Mouse (Mus musculus): ENCODE measurements around the gene Aoah. TPM values are rescaled to one million over a fixed set of nuclear protein-coding genes. Genes with fewer than 3 reads are reported as not detected.

The Aoah gene
- polyA plus RNA-seq, 1 experiment: not detected

DNA sequence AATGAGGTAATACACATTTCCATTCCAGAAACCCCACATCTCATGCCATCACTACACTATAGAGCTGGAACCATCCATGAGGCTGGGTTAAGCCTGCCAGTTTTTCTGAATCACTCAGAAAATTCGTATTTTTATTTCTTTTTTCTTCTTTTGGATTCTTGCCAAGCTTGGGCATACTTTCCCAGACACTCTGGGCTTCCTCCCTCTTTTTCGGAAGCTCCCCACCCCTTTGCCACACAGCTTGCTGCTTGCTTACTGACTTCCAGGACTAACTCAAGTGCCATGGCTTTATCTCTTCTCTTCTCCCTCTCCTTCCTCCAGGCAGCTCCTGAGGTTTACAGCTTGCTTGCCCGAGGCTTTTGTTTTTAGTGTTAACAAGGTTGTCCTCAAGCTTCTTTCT, 62.0 kb downstream of the Aoah start:
- Histone ChIP-seq H3K36me3 (ENCODE audit: control insufficient read depth, insufficient read depth) (no peaks in the 10 kb centered on the region), H3K4me3 (ENCODE audit: insufficient read depth, poor library complexity, severe bottlenecking) (no peak overlapping the region), H3ac (ENCODE audit: control insufficient read depth, insufficient read length, low read depth) (no peak overlapping the region), H3K79me2 (ENCODE audit: control insufficient read depth, insufficient read depth) (no peaks in the 10 kb centered on the region), H3K79me3 (ENCODE audit: low read depth) (no peaks in the 10 kb centered on the region), H3K27me3 (ENCODE audit: control insufficient read depth, insufficient read depth, insufficient read length) (no peaks in the 10 kb centered on the region)
- TF ChIP-seq MAX (IDR thresholded peaks at IDR 0.05): no peak
- TF ChIP-seq CEBPB (IDR thresholded peaks at IDR 0.05; ENCODE audit: low read depth): no peak
- TF ChIP-seq USF1 (IDR thresholded peaks at IDR 0.05; ENCODE audit: low read depth): no peak
- TF ChIP-seq MYOD1 (IDR thresholded peaks at IDR 0.05; ENCODE audit: control insufficient read depth, insufficient read length, low read depth): no peak
- TF ChIP-seq FOSL1 (IDR thresholded peaks at IDR 0.05; ENCODE audit: insufficient read depth, low read length, poor library complexity, severe bottlenecking): no peak
- TF ChIP-seq MYOG (IDR thresholded peaks at IDR 0.05; ENCODE audit: control insufficient read depth, extremely low read depth, insufficient read length): no peak
- TF ChIP-seq CTCF (IDR thresholded peaks at IDR 0.05; ENCODE audit: control insufficient read depth, insufficient read depth, insufficient read length): no peak

DNA sequence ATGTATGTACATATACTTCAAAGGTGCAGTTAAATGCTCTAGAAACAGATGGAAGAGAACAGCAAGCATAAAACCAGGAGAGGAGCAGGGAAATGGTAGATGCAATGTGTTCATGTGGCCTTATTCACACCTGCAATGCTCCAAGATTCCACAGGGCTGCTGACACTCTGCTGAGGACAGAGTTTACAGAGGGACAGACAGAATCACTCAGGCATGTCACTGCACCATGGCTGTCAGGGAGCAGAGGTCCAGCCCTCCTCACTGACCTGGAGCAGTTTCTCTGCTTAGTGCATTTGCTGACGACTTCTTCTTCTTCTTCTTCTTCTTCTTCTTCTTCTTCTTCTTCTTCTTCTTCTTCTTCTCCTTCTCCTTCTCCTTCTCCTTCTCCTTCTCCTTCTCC, 105.5 kb downstream of the Aoah start:
- Histone ChIP-seq H3K79me2 (ENCODE audit: control insufficient read depth, insufficient read depth) (no peaks in the 10 kb centered on the region), H3ac (ENCODE audit: control insufficient read depth, insufficient read length, low read depth) (no peak overlapping the region), H3K27me3 (ENCODE audit: control insufficient read depth, insufficient read depth, insufficient read length) (no peaks in the 10 kb centered on the region), H3K4me3 (ENCODE audit: insufficient read depth, poor library complexity, severe bottlenecking) (no peak overlapping the region), H3K79me3 (ENCODE audit: low read depth) (no peaks in the 10 kb centered on the region), H3K36me3 (ENCODE audit: control insufficient read depth, insufficient read depth) (no peaks in the 10 kb centered on the region)
- TF ChIP-seq FOSL1 (IDR thresholded peaks at IDR 0.05; ENCODE audit: insufficient read depth, low read length, poor library complexity, severe bottlenecking) (no peak), CEBPB (IDR thresholded peaks at IDR 0.05; ENCODE audit: low read depth) (no peak), CTCF (IDR thresholded peaks at IDR 0.05; ENCODE audit: control insufficient read depth, insufficient read depth, insufficient read length) (no peak), MAX (IDR thresholded peaks at IDR 0.05) (no peak), MYOD1 (IDR thresholded peaks at IDR 0.05; ENCODE audit: control insufficient read depth, insufficient read length, low read depth) (no peak), MYOG (IDR thresholded peaks at IDR 0.05; ENCODE audit: control insufficient read depth, extremely low read depth, insufficient read length) (no peak), USF1 (IDR thresholded peaks at IDR 0.05; ENCODE audit: low read depth) (no peak)

DNA sequence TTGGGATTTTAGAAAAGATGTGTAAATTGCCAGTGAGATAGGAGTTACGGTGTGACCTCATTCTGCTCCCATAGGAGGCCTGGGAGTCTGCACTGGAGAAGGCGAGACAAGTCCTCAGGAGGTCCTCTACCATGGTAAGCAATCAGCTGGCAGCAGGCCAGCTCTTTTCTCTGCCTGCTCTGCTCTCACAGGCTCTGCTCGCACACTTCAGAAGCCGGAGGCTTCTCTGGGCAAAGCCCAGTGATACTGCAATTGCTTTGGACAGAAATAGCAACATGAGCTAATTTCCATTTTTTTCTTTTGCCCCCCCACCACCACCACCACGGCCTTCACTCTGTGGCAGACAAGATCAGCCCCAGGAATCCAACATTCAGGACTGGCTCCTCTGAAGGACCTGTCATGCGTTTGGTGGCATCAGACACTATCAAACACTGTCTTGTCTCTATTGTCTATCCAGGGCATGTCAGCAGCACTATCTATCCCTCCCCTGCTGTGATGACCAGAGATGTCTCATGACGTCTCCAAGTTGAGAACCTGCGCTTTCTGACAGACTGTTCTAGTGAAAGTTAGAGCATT, 106.6 kb downstream of the Aoah start:
- Histone ChIP-seq H3K27me3 (ENCODE audit: control insufficient read depth, insufficient read depth, insufficient read length) (no peaks in the 10 kb centered on the region), H3ac (ENCODE audit: control insufficient read depth, insufficient read length, low read depth) (no peak overlapping the region), H3K4me3 (ENCODE audit: insufficient read depth, poor library complexity, severe bottlenecking) (no peak overlapping the region), H3K79me2 (ENCODE audit: control insufficient read depth, insufficient read depth) (no peaks in the 10 kb centered on the region), H3K36me3 (ENCODE audit: control insufficient read depth, insufficient read depth) (no peaks in the 10 kb centered on the region), H3K79me3 (ENCODE audit: low read depth) (no peaks in the 10 kb centered on the region)
- TF ChIP-seq CTCF (IDR thresholded peaks at IDR 0.05; ENCODE audit: control insufficient read depth, insufficient read depth, insufficient read length): no peak
- TF ChIP-seq MYOG (IDR thresholded peaks at IDR 0.05; ENCODE audit: control insufficient read depth, extremely low read depth, insufficient read length): no peak
- no peak for TF ChIP-seq CEBPB (IDR thresholded peaks at IDR 0.05; ENCODE audit: low read depth)
- TF ChIP-seq FOSL1 (IDR thresholded peaks at IDR 0.05; ENCODE audit: insufficient read depth, low read length, poor library complexity, severe bottlenecking): no peak
- no peak for TF ChIP-seq MAX (IDR thresholded peaks at IDR 0.05)
- TF ChIP-seq MYOD1 (IDR thresholded peaks at IDR 0.05; ENCODE audit: control insufficient read depth, insufficient read length, low read depth): no peak
- no peak for TF ChIP-seq USF1 (IDR thresholded peaks at IDR 0.05; ENCODE audit: low read depth)

DNA sequence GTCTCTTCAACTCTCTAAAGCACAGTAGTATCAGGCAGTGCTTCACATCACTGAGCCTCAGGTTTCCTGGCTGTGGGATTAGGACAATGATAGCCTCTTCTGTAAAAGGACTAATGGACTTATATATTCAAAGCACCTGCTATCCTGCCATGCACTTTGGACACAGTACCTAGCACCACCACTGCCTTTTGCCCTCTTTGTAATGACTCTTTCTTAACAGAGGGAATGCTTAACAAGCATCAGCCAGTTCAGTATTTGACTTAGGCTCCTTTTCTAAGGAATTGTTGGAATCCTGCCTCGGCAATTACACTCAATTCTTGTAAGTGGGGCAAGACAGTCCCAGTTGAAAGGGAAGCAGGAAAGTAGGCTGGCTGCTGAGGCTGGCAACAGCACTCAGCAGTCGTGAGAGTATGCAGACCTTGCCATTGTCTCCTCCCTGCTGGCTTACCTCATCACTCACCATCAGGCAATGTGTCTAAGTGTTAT, 107.1 kb downstream of the Aoah start:
- Histone ChIP-seq H3K79me2 (ENCODE audit: control insufficient read depth, insufficient read depth) (no peaks in the 10 kb centered on the region), H3K79me3 (ENCODE audit: low read depth) (no peaks in the 10 kb centered on the region), H3K27me3 (ENCODE audit: control insufficient read depth, insufficient read depth, insufficient read length) (no peaks in the 10 kb centered on the region), H3K4me3 (ENCODE audit: insufficient read depth, poor library complexity, severe bottlenecking) (no peak overlapping the region), H3K36me3 (ENCODE audit: control insufficient read depth, insufficient read depth) (no peaks in the 10 kb centered on the region), H3ac (ENCODE audit: control insufficient read depth, insufficient read length, low read depth) (no peak overlapping the region)
- TF ChIP-seq USF1 (IDR thresholded peaks at IDR 0.05; ENCODE audit: low read depth) (no peak), CTCF (IDR thresholded peaks at IDR 0.05; ENCODE audit: control insufficient read depth, insufficient read depth, insufficient read length) (no peak), CEBPB (IDR thresholded peaks at IDR 0.05; ENCODE audit: low read depth) (no peak), MYOG (IDR thresholded peaks at IDR 0.05; ENCODE audit: control insufficient read depth, extremely low read depth, insufficient read length) (no peak), MYOD1 (IDR thresholded peaks at IDR 0.05; ENCODE audit: control insufficient read depth, insufficient read length, low read depth) (no peak), FOSL1 (IDR thresholded peaks at IDR 0.05; ENCODE audit: insufficient read depth, low read length, poor library complexity, severe bottlenecking) (no peak), MAX (IDR thresholded peaks at IDR 0.05) (no peak)

DNA sequence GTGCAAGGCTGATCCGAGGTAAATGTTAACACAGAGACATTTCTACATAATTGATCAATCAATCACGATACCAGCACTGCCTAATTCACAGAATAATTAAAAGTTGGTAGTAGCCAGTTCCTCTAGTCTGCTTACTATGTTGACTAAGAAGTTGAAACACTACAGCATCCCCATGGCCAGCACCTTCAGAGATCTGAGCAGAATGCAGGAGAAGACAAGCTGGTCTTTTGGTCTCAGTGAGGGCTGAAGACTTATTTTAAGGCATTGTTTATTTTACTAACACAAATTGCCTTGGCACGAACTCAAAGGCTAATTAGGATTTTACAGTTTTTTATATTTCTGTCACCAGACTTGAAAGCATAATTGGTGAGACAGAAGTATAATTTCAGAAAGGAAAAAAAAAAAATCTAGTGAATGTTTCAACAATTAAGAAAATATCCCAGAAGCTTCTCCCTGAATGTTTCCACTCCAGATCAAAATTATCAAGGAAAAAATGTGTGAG, 107.8 kb downstream of the Aoah start:
- Histone ChIP-seq H3K79me2 (ENCODE audit: control insufficient read depth, insufficient read depth) (no peaks in the 10 kb centered on the region), H3ac (ENCODE audit: control insufficient read depth, insufficient read length, low read depth) (no peak overlapping the region), H3K36me3 (ENCODE audit: control insufficient read depth, insufficient read depth) (no peaks in the 10 kb centered on the region), H3K4me3 (ENCODE audit: insufficient read depth, poor library complexity, severe bottlenecking) (no peak overlapping the region), H3K27me3 (ENCODE audit: control insufficient read depth, insufficient read depth, insufficient read length) (no peaks in the 10 kb centered on the region), H3K79me3 (ENCODE audit: low read depth) (no peaks in the 10 kb centered on the region)
- no peak for TF ChIP-seq CEBPB (IDR thresholded peaks at IDR 0.05; ENCODE audit: low read depth)
- no peak for TF ChIP-seq MAX (IDR thresholded peaks at IDR 0.05)
- no peak for TF ChIP-seq CTCF (IDR thresholded peaks at IDR 0.05; ENCODE audit: control insufficient read depth, insufficient read depth, insufficient read length)
- TF ChIP-seq USF1 (IDR thresholded peaks at IDR 0.05; ENCODE audit: low read depth): no peak
- no peak for TF ChIP-seq MYOD1 (IDR thresholded peaks at IDR 0.05; ENCODE audit: control insufficient read depth, insufficient read length, low read depth)
- no peak for TF ChIP-seq FOSL1 (IDR thresholded peaks at IDR 0.05; ENCODE audit: insufficient read depth, low read length, poor library complexity, severe bottlenecking)
- no peak for TF ChIP-seq MYOG (IDR thresholded peaks at IDR 0.05; ENCODE audit: control insufficient read depth, extremely low read depth, insufficient read length)

All from C2C12 (cell line).